Mouse (Mus musculus) liver, embryonic 13.5 days (tissue): Measurements from ENCODE around the gene Pcbp4. TPM values are rescaled to one million over a fixed set of nuclear protein-coding genes. Genes with fewer than 3 reads are reported as not detected.

Experiments
- ATAC-seq: fragments of 200-750 bp; cut with Nextera tagmentation; 2 replicates; pipeline ENCODE4 v1.8.0; 2017; ENCODE audit warnings: low read depth, mild to moderate bottlenecking, moderate number of reproducible peaks, moderate library complexity
- DNase-seq: peaks from one replicate; pipeline ENCODE4 v3.0.0; 2022
- H3K27ac ChIP-seq: fragments of 300-500 bp; sonication (generic); 2 replicates; pipeline ENCODE4 v1.5.1; 2015; ENCODE audit warnings: moderate library complexity, mild to moderate bottlenecking, inconsistent platforms
- H3K27me3 ChIP-seq: fragments of 300-500 bp; sonication (generic); 2 replicates; pipeline ENCODE4 v1.6.1; 2015; ENCODE audit warnings: mild to moderate bottlenecking, inconsistent platforms
- H3K36me3 ChIP-seq: fragments of 300-500 bp; sonication (generic); 2 replicates; pipeline ENCODE4 v1.6.1; 2015; ENCODE audit warnings: mild to moderate bottlenecking, inconsistent platforms
- H3K4me1 ChIP-seq: fragments of 300-500 bp; sonication (generic); replicated peaks from 2 replicates; pipeline ENCODE4 v1.6.1; 2015; ENCODE audit warnings: inconsistent platforms
- H3K4me2 ChIP-seq: fragments of 300-500 bp; sonication (generic); 2 replicates; pipeline ENCODE4 v1.6.1; 2015; ENCODE audit warnings: inconsistent platforms, mild to moderate bottlenecking, moderate library complexity
- H3K4me3 ChIP-seq: fragments of 300-500 bp; sonication (generic); replicated peaks from 2 replicates; pipeline ENCODE4 v1.5.1; 2015; ENCODE audit warnings: mild to moderate bottlenecking, inconsistent platforms
- H3K9ac ChIP-seq: fragments of 300-500 bp; sonication (generic); 2 replicates; pipeline ENCODE4 v1.6.1; 2015; ENCODE audit warnings: mild to moderate bottlenecking, inconsistent platforms
- H3K9me3 ChIP-seq: fragments of 300-500 bp; sonication (generic); replicated peaks from 2 replicates; pipeline ENCODE4 v1.6.1; 2016; ENCODE audit warnings: inconsistent platforms
- WGBS: fragments of 180-500 bp; shearing (Covaris S2); methylation state at CpG from one replicate; pipeline ENCODE4 v1.1.7; 2015; ENCODE audit not compliant: insufficient replicate concordance; 5-methylcytosine and 5-hydroxymethylcytosine counted together
- polyA plus RNA-seq: library from polyadenylated mRNA; unstranded; fragments of >200 nt; fragmentation: Nextera tagmentation; extraction: Ambion mirVana; gene quantifications from 2 replicates; pipeline ENCODE4 v1.2.1, GENCODE M21; 2015

Pcbp4 gene
- polyA plus RNA-seq, 1 experiment from 2014 or later: 12.7 TPM

DNA sequence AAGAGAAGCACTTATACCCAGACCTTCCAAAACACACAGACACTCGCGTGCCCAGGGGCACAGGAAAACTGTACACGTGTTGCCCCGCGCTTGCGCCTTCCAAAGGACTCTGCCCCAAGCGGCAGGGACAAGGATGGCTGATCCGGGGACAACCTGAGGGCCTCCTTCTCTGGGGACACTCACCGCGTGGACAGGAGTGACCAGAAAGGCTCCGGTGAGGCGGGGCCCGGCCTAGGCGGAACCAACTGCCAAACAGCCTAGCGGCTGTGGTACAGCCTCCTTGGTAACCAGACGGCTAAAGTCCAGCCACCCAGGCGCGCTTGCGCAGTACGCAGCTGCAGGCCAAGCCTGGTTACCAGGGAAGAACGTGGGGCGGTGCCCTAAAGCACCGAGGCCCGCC lies 5.7 kb upstream of the Pcbp4 start, which contains the start of the genes Abhd14b and Abhd14a:
Gene Abhd14b (plus strand): TSS at position 112 of the 400 bp plus-strand sequence.
Gene Abhd14a (minus strand): TSS at position 331 of the 400 bp plus-strand sequence.
- Histone ChIP-seq H3K27me3 (peaks cover 20% of the 10 kb centered on the region), H3K4me1 (peaks cover 70% of the 10 kb centered on the region), H3K9ac (peak within 1 kb of the TSS; percentile 65), H3K27ac (peak within 1 kb of the TSS; percentile 54), H3K9me3 (no peaks in the 10 kb centered on the region), H3K36me3 (no peaks in the 10 kb centered on the region), H3K4me3 (peak within 1 kb of the TSS; percentile 60), H3K4me2 (peak within 1 kb of the TSS; percentile 79)
- DNase-seq: peak; percentile 79
- WGBS: under 1% methylated on average over 24 of the region's 24 CpGs
- peak; percentile 81 for ATAC-seq

DNA sequence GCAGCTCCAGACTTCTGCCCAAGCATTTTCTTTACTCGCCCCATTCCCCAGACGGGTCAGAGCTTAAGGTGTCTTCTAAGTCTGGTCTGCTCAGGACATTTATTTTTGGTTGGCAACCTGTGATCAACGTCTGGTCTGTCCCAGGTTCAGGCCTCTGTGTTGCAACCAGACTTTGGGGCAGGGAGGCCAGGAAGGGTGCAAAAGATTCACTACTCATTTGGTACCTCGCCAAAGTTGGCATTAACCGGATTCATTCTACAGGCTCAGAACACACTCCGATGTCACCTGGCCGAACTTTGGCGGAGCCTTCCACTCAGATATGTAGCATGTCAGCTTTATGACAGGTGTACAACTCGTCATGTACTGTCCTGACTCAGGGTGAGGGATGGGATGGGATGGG lies 5.1 kb upstream of the Pcbp4 start:
- peaks cover 76% of the 10 kb centered on the region for H3K4me1 ChIP-seq
- ATAC-seq (no peak; the same call in 1 of the 2 replicates), DNase-seq (no peak)
- WGBS: 32% methylated on average over 9 of the region's 9 CpGs
- peak overlapping the region; percentile 50 for H3K27ac ChIP-seq
- no peaks in the 10 kb centered on the region for H3K36me3 ChIP-seq
- peaks cover 26% of the 10 kb centered on the region for H3K27me3 ChIP-seq
- H3K4me3 ChIP-seq: peak overlapping the region; percentile 60
- H3K4me2 ChIP-seq: peak overlapping the region; percentile 79
- H3K9ac ChIP-seq: peak overlapping the region; percentile 65; the same call in 1 of the 2 replicates
- H3K9me3 ChIP-seq: no peaks in the 10 kb centered on the region

DNA sequence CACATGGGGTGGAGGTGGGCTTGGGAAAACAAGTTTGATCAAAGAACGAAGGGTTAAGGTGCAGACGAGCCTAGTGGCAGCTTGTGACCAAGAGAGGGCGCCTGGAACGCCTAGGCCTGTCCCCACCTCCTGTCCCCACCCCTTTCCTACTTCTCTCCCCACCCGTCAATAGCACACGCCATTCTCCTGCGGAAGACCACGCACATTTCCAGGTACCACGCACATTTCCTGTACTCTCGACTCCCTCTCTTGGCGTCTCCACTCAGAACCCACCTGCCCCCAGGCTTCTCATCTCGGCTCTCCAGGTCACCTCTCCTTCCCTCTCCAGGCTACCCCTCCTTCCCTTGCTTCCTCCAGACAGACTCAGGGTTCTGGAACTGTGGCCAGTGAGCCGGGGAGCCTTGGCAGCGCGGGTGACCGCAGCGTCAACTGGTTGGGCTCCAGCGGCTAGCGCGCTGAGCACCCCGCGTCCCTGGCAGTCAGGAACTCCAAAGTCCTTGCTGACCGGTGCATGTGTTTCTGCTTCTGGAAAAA lies 4.5 kb upstream of the Pcbp4 start:
- no peak for DNase-seq
- peak overlapping the region; percentile 59 for H3K4me3 ChIP-seq
- WGBS: 1% methylated on average over 23 of the region's 23 CpGs
- H3K9me3 ChIP-seq: no peaks in the 10 kb centered on the region
- H3K4me1 ChIP-seq: peaks cover 82% of the 10 kb centered on the region
- no peaks in the 10 kb centered on the region for H3K36me3 ChIP-seq
- H3K9ac ChIP-seq: peak overlapping the region; percentile 62
- peak overlapping the region; percentile 79 for H3K4me2 ChIP-seq
- H3K27me3 ChIP-seq: peaks cover 32% of the 10 kb centered on the region
- peak; percentile 43 for ATAC-seq
- peak overlapping the region; percentile 53 for H3K27ac ChIP-seq

DNA sequence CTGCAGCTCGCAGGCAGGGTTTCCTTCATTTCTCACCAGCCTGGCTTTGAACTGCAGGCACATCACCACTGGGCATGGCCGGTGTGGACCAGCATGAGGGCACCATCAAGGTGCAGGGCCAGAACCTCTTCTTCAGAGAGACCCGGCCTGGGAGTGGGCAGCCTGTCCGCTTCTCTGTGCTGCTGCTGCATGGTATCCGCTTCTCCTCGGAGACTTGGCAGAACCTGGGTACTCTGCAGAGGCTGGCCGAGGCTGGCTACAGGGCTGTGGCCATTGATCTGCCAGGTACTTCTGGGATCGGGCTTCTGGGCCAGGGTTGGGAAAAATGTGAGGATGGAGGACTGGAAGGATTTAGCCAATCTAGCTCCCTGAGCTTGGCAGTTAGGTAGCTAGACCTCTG lies 3.1 kb upstream of the Pcbp4 start:
- Histone ChIP-seq H3K36me3 (no peaks in the 10 kb centered on the region), H3K9me3 (no peaks in the 10 kb centered on the region), H3K27me3 (peaks cover 45% of the 10 kb centered on the region), H3K9ac (no peak overlapping the region), H3K27ac (no peak overlapping the region), H3K4me3 (no peak overlapping the region), H3K4me1 (peaks cover 93% of the 10 kb centered on the region), H3K4me2 (peak overlapping the region; percentile 34)
- 77% methylated on average over 8 of the region's 8 CpGs for WGBS
- ATAC-seq: no peak
- DNase-seq: no peak

DNA sequence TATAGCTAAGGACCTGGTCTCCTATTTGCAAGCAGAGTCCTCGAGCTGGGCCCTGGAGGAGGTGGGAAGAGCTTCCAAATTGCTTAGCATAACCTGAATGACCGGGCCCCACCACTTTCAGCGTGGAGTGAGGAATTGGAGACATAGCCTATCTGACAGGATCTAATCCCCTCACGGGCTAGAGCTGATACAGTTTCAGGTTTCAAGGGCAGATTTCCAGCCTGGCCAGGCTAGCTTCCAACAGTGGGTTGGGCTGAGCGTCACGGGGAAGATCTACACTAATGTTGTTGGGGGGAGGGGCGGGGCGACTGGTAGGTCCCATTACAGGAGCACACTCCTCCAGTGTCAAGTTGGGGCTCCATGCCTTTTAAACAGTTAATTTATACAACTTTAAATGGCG lies 2.4 kb upstream of the Pcbp4 start:
- Histone ChIP-seq H3K9me3 (no peaks in the 10 kb centered on the region), H3K4me3 (no peak overlapping the region), H3K4me2 (peak overlapping the region; percentile 34), H3K27ac (peak overlapping the region; percentile 41; the same call in 1 of the 2 replicates), H3K36me3 (no peaks in the 10 kb centered on the region), H3K27me3 (peaks cover 48% of the 10 kb centered on the region), H3K4me1 (peaks cover 93% of the 10 kb centered on the region), H3K9ac (no peak overlapping the region)
- ATAC-seq: no peak
- WGBS: 46% methylated on average over 9 of the region's 9 CpGs
- DNase-seq: no peak

DNA sequence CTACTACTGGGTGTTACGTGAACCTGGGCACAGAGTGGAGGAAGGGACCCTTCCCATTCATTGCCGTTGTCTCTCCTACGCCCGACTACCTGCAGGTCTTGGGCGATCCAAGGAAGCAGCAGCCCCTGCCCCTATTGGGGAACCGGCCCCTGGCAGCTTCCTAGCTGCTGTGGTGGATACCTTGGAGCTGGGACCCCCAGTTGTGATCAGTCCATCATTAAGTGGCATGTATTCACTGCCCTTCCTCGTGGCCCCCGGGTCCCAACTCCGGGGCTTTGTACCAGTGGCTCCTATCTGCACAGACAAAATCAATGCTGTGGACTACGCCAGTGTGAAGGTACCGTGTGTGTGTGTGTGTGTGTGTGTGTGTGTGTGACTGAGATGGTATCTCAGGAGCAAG lies 1.8 kb upstream of the Pcbp4 start:
- H3K9me3 ChIP-seq: no peaks in the 10 kb centered on the region
- no peak for ATAC-seq
- no peak overlapping the region for H3K4me3 ChIP-seq
- H3K27me3 ChIP-seq: peaks cover 48% of the 10 kb centered on the region
- peak overlapping the region; percentile 20; the same call in 1 of the 2 replicates for H3K4me2 ChIP-seq
- WGBS: 69% methylated on average over 11 of the region's 11 CpGs
- DNase-seq: no peak
- no peak overlapping the region for H3K9ac ChIP-seq
- H3K4me1 ChIP-seq: peaks cover 91% of the 10 kb centered on the region
- H3K36me3 ChIP-seq: no peaks in the 10 kb centered on the region
- no peak overlapping the region for H3K27ac ChIP-seq

DNA sequence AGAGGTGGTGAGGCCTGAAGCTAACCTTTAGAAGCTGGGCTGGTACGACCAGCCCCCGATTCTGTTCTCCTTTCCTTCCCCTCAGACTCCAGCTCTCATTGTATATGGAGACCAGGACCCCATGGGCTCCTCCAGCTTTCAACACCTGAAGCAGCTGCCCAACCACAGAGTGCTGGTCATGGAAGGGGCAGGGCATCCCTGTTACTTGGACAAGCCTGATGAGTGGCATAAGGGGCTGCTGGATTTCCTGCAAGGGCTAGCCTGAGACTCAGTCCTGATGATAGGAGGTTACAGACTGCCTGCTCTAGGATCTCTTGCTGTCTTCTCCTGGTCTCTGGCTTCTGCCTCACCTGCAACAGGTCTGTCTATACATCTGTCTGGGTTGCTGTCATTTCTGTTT lies 1.2 kb upstream of the Pcbp4 start:
- H3K9ac ChIP-seq: no peak overlapping the region
- H3K27ac ChIP-seq: no peak overlapping the region
- WGBS: 72% methylated on average over 2 of the region's 2 CpGs
- H3K27me3 ChIP-seq: peaks cover 48% of the 10 kb centered on the region
- no peaks in the 10 kb centered on the region for H3K36me3 ChIP-seq
- DNase-seq (no peak), ATAC-seq (no peak)
- H3K4me1 ChIP-seq: peaks cover 91% of the 10 kb centered on the region
- no peaks in the 10 kb centered on the region for H3K9me3 ChIP-seq
- H3K4me2 ChIP-seq: peak overlapping the region; percentile 87; the same call in 1 of the 2 replicates
- no peak overlapping the region for H3K4me3 ChIP-seq

DNA sequence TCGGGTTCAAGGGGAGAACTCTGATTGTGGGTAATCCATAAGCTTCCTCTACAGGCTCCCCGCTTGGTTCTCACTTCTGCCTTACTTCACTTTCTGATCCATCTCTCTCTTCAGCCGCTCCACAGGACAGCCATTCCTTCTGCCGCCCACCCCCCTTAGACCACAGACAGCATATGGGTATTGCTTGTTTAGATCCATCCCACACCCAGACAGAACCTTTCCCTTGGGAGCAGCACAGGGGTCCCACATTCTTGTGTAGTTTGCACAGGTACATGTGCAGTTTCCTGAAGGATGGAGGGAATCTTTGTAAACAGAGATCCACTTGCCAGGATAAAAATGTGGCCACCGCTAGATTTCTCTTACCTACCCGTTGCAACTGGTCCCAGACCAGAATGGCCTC lies 740 bp upstream of the Pcbp4 start:
- no peak for DNase-seq
- WGBS: 49% methylated on average over 6 of the region's 6 CpGs

DNA sequence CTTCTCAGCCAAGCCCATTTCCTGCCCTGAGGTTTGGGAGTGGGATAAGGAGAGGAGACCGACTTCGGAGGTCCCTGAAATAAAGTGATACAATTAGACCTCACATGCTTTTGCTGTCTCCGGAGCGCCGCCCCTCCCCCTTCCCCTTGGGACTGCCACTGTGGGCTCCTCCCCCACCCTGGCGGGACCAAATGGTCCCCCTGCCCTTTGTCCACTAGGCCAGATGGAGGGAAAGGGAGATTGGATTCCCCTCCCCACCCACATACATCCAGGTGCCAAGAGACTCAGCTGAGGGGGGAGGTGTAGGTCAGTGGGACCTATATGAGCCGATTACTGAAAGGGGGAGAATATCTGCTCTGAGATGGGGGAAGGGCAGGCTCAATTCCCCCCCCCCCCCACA lies 270 bp upstream of the Pcbp4 start:
- peaks cover 84% of the 10 kb centered on the region for H3K4me1 ChIP-seq
- peaks cover 48% of the 10 kb centered on the region for H3K27me3 ChIP-seq
- no peaks in the 10 kb centered on the region for H3K9me3 ChIP-seq
- peak overlapping the region; percentile 87 for H3K4me2 ChIP-seq
- peak overlapping the region; percentile 66 for H3K4me3 ChIP-seq
- H3K36me3 ChIP-seq: no peaks in the 10 kb centered on the region
- DNase-seq (no peak), ATAC-seq (peak; percentile 18)
- H3K9ac ChIP-seq: 0 out of 2 replicates have a peak overlapping the region, but pooled peaks have one; percentile 70
- WGBS: 16% methylated on average over 7 of the region's 7 CpGs
- peak overlapping the region; percentile 80 for H3K27ac ChIP-seq

More for the DNA sequence above, 740 bp upstream of the Pcbp4 start:
- no peaks in the 10 kb centered on the region for H3K36me3 ChIP-seq
- H3K27ac ChIP-seq: 0 out of 2 replicates have a peak overlapping the region, but pooled peaks have one; percentile 23
- no peaks in the 10 kb centered on the region for H3K9me3 ChIP-seq
- H3K4me2 ChIP-seq: peak overlapping the region; percentile 87
- no peak overlapping the region for H3K9ac ChIP-seq
- peaks cover 89% of the 10 kb centered on the region for H3K4me1 ChIP-seq
- ATAC-seq: no peak
- peak overlapping the region; percentile 66 for H3K4me3 ChIP-seq
- peaks cover 48% of the 10 kb centered on the region for H3K27me3 ChIP-seq

DNA sequence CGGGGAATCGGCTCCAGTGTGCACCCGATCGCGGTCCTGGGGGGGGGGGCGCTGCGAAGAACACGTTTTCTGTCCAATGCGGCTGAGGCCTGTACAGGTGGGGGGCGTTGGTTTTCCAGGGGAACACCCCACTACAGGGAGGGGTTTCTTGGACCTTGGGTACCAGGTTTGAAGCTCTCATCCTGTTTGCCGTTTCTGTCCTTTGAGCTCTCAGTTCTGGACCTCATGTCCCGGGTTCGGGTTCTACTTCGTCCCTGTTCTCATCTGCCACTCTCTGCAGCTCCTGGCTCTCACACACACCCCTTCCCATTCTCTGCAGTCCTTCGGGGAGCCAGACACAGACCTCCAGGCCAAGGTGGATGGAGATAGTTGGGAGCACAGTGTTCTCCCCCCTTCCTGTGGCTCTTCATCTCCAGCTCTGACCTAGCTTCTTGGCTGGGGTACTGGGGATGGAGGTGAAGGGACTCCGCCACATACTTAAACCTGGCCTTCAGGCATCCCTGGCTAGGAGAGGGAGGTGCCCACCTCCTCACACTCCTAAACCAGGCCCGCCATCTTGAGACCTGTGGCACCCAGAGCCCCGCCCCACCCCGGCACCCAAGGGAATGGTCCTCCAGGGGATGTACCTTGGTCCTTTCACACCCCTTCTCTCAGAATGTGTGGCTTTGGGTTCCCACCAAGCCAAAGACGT lies 1.1 kb downstream of the Pcbp4 start:
- H3K4me2 ChIP-seq: peak overlapping the region; percentile 87
- no peaks in the 10 kb centered on the region for H3K9me3 ChIP-seq
- WGBS: 10% methylated on average over 13 of the region's 20 CpGs
- ATAC-seq (peak; percentile 4; the same call in 1 of the 2 replicates), DNase-seq (no peak)
- peak overlapping the region; percentile 53; the same call in 1 of the 2 replicates for H3K27ac ChIP-seq
- H3K4me3 ChIP-seq: peak overlapping the region; percentile 66
- peaks cover 70% of the 10 kb centered on the region for H3K4me1 ChIP-seq
- peaks cover 48% of the 10 kb centered on the region for H3K27me3 ChIP-seq
- no peaks in the 10 kb centered on the region for H3K36me3 ChIP-seq
- peak overlapping the region; percentile 70 for H3K9ac ChIP-seq

DNA sequence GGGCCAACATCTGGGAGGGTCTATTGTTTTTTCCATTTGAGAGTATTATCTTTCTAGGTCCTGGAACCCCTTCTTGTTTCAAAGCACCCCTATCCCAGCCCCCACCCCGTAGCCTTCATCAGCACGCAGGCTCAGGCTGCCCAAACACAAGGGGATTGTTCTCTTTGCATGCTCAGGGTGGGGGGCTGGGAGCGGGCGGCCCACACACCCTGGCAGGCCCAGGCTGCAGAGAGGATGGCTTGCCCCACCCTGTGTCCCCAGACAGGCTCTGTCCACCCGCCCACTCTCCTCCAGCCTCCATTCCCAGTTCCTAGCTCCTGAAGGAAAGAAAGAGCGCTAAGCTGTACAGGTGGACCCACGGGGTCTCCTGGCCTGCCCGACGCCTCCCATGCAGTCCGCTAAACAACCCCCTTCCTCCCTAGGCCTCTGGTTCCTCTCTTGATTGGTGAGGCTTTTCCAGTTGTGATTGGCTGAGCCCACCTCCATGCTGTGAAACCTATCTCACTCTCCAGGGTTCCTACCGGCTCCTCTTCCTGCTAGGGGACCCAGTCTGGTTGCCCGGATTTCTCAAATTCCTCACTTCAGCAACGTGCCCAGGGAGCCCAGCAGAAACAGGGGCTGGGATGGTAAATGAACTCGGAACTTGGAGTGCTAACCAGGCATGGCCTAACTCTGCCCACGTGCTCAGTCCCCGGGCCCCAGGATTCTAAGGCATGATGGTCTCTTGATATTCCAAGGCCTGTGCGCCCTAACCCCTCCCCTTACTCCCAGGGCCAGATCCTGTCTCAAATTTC lies 2.0 kb downstream of the Pcbp4 start:
- H3K4me3 ChIP-seq: peak overlapping the region; percentile 66
- 0 out of 2 replicates have a peak, but pooled peaks cover 2% of the 10 kb centered on the region for H3K36me3 ChIP-seq
- DNase-seq (no peak), ATAC-seq (no peak)
- no peaks in the 10 kb centered on the region for H3K9me3 ChIP-seq
- WGBS: 19% methylated on average over 17 of the region's 17 CpGs
- peak overlapping the region; percentile 53; the same call in 1 of the 2 replicates for H3K27ac ChIP-seq
- H3K27me3 ChIP-seq: peaks cover 48% of the 10 kb centered on the region
- H3K4me2 ChIP-seq: peak overlapping the region; percentile 87
- H3K9ac ChIP-seq: peak overlapping the region; percentile 70
- peaks cover 66% of the 10 kb centered on the region for H3K4me1 ChIP-seq
